Mouse (Mus musculus): ENCODE results near the gene Adcy2.

The Adcy2 gene

GRCm38 (mm10) chr13:68820858-68821579 lies 178.3 kb downstream of the Adcy2 start:
- DNase-seq = no peak

DNA sequence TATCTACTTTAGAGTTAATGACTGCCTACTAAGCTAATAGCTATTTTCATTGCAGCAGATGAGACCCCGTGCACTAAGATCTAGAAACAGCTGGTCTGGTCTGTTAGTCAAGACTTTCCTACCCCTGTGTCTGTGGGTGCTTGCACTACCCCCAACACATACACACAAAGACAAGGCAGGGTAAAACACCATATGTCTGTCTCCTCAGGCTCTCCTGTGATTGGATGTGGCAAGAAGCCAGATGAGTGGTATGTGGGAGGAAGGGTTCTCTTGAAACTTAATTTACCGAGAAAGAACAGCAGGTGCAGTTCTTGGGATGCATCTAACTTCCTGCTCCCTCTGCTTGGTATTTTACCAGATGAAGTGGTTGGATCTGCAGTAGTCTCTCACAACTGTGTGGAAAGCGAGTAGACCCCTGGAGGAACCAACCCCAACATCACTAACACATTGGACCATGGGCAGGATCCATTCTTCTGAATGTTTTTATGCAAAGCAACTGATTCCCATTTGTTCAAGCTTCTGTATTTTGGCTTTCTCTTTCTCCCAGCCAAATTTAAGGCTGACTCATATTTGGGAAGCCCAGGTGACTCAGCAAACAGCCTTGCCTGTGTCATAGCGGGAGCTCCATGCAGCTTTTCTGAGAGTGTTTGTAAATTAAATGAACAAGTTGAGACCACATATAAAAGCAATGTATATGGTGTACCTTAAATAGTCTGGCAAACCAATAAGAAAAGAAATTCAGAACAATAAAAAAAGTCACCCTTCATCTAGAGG lies 183.4 kb downstream of the Adcy2 start:
- no peak for DNase-seq

GRCm38 (mm10) chr13:68811185-68811584 lies 188.2 kb downstream of the Adcy2 start:
- DNase-seq = no peak

- DNase-seq = no peak
These were observed 199.6 kb downstream of the Adcy2 start for GRCm38 (mm10) chr13:68799777-68800176.

DNA sequence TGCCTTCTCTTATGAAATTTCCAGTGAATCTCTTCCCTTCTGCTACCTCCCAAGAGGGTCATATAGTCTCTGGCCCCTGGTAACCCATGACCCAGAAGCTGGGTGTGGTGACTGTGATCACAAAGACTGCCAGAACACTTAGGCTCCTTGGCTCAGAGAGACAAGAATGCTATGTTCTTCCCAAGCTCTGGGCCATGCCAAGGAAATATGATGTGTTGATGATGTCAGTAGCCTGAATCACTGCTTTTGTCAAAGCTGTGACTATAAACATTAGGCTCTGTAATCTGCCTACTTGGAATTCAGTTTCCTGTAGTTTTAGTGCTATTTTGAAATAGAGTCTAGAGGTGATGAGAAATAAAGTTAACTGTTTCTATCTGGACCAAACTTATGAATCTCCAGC lies 206.1 kb downstream of the Adcy2 start:
- no peak for DNase-seq

DNA sequence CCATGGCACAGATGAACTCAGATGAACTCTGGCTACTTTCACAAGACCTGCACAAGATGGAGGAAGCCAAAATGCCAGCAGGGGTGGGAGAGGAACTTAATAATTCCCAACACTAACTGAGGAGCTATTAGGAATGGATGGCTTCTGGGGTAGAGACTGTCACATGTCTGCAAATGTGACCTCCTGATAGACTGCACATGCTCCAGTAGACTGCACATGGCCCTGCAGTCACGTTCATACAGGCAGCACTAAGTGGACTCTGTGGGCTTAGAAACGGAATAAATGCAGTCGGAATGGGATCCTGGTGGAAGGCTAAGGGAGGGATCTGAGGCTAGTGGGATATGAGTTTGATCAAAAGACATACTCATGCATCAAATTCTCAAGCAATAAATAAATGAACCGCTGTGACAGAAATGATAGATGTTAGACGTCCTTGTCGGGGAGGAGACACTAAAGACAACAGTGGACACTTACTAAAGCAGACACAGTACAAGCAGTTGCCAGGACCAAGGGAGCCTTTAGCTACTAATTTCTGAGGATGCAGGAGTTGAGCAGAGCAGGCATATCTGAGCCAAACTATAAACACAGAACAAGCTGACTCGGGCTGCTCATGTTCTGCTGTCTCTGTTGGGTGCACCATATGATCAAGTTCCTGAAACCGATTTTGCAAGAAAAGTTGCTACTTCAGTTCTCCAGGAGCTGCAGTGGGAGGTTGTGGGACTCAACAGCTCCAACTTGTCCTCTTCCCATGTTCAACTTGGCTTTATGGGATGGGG lies 211.9 kb downstream of the Adcy2 start:
- DNase-seq = no peak

GRCm38 (mm10) chr13:68783096-68783495 lies 216.2 kb downstream of the Adcy2 start:
- no peak for DNase-seq

DNA sequence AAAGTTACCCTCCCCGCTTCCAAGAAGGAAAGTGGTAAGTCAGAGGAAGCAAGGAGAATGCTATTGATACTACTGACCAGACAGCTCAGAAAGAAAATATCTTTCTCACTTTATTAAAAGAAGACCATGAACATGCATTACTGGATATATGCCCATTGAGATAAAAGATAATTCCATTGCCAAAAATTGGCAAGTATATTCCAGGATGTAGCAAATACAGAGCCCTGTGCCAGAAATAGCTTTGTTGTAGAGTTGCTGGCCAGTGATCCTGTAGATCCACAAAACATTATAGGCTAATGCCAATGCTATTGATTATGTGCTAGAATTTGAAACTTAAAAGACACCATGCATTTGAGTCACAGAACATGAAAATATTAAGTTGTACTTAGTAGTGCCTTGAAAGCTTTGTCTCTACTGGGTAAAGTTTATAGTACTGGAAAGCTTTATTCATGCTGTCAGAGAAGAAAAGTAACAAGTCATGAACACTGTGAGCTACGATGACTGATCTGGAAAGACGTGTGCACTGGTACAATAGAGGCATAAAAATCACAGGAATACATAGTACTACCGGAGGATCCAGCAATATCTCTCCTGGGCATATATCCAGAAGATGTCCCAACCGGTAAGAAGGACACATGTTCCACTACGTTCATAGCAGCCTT lies 221.2 kb downstream of the Adcy2 start:
- DNase-seq = no peak

DNA sequence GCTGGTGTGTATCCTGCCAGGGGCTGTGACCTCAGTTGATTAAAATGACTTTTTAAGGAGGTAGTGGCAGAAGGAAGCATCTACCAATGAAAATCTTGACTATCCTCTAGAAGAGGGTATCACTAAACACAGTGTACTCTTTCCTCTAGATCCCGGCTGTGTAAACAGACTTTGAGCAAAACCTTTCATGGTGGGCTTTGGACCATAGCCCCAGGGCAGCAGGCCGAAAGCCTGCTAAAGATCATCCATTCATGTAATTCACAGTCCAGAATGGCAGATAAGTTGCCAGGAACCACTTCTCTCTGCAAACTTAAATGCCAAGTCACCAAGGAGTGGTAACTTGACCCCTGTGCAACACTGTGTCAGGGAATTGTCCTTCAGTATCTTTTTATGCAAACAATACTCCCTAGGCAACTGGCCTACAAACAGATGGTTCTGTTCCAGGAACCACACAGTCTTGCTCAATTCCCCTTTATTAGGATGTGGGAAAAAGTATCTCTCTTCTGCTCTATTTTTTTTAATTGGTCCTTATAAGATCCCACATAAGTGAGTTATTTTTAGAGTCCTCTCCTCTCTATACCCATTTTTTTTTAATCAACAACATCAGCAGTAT lies 225.6 kb downstream of the Adcy2 start:
- no peak for DNase-seq

DNA sequence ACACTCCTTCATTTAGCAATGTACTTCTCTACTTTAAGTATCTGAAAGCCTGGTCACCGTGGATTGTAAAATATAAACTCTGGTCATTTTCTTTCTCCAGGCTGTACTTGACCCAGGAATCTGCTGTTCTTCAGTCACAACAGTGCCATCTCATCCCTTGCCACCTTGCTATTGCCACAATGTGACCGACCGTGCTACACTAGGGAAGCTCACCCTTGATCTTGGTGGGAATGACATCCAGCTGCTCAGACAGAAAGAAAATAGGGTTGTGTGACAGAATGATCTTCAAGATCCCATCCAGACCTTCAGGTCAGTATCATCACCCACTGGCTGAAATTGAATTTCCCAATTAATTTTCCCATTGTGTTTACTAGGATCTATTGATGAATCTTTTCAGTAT lies 230.8 kb downstream of the Adcy2 start:
- no peak for DNase-seq

DNA sequence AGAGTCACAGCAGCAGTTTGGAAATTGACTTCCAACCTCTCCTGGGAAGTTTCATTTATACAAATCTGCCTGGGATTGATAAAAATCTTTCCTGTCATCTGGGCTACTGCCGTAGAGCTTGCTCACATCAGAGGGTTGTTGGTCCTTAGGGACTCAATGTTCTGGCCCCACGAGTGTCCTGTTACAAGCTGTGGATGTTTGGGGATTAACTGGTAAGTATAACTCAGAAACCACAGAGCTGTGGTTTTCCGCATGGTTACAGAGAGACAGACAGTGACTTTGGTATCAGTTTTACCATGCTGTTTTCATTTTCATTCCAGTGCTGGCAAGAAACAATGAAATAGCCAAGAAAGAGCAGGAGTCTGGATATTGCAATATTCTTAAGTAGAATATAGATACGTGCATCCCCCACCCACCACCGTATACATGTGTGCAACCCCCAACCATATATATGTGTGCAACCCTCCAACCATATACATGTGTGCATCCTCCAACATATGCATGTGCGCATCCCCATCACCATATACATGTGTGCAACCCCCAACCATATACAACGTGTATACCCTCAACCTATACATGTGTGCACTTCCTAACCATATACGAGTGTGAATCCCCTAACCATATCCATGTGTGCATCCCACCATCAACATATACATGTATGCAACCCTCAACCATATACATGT lies 233.3 kb downstream of the Adcy2 start:
- no peak for DNase-seq

GRCm38 (mm10) chr13:68764614-68765013 lies 234.7 kb downstream of the Adcy2 start:
- no peak for DNase-seq

- no peak for DNase-seq
These were observed 249.5 kb downstream of the Adcy2 start for GRCm38 (mm10) chr13:68749801-68750200.

DNA sequence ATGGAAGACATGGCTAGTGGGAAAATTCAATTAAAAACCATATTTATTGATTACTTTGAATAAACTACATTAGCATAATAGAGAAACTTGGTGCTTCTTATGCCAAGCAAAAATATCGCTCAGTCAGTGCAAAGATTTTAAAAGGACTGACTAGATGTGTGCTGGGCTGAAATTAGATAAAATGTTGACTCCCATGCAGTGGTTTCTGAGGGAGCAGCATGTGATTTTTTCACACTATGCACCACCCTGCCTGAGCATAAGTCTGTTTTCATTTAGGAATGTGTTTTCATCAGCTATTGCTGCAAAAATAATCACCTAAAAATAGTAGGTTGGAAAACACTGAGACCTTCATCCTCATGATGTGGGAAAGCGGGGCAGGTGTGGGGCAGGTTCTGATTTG lies 250.0 kb downstream of the Adcy2 start:
- DNase-seq = no peak

- no peak for DNase-seq
These were observed 253.9 kb downstream of the Adcy2 start for GRCm38 (mm10) chr13:68745426-68745825.

DNA sequence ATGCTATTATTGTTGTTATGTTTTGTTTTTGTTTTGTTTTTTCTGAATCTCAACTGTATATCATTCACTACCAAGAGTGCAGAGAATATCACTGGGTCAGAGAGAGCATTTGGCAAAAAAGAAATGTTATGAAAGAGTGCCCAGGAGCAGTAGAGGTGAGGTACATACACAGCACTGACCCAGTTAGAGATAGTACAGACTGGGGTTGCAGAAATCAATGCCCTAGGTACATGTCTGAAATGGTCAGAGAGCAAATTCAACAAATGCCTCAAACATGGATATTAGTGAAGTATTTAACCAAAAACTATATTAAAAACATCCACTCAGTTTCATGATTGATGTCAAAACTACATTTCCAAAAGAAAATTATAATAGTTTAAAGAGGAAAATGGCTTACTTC lies 286.7 kb downstream of the Adcy2 start:
- DNase-seq = no peak

DNA sequence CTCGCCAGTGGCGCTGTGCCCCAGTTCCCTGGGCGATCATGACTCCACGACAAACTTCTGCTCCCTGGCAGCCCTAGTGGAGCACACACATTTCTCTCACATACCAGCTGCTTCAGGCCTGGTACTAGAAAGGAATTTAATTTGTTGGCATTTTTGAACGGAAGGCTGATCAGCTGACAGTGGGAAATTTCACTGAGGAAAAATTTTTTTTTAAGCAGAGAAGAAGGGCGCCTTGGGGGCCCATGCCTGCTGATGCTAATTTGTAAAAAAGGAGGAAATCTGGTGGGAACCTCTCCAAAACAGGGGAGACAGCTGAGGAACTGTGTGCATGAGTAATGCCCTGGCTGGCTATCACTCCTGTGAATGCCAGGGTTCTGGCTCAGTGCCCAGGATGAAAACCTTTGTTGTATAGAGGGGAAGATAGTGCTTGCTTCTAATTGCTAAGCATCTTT lies 292.0 kb downstream of the Adcy2 start:
- peak; percentile 48 to 75 for DNase-seq

DNA sequence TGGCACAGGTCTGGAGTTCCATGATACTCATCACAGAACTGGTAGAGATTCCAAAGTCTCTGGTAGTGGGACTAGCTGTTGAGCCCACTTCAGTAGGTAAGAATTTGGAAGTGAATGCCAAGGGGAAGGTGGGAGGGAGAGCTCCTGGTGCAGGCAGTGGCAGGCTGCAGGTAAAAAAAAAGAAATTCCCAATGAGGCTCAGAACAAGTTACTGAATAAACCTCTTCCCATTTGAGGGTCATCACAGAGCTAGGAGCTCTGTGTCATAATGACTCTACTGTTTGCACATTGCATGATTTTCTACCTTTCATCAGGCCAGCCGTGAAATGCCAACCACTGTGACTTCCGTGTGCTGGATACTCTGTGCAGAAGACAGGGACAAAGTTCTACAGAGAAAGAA lies 314.4 kb downstream of the Adcy2 start:
- DNase-seq = no peak

GRCm38 (mm10) chr13:68680429-68680828 lies 318.9 kb downstream of the Adcy2 start:
- no peak for DNase-seq

DNA sequence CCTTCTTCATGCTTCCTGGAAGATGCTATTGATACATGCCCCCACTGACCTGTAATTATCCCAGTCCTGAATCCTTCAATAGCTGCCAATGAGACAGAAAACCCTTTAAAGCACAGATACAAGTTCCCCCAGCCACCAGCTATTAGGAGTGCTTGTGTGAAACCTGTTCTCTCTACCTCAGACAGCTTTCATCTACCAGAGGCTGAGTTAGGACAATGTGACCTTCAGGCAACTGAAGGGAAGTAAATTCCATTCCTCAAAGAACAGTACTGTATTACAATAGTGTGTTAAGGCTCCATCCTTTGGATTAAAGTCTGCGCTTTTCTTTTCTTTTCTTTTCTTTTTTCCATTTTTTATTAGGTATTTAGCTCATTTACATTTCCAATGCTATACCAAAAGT lies 356.6 kb downstream of the Adcy2 start:
- DNase-seq = no peak

DNA sequence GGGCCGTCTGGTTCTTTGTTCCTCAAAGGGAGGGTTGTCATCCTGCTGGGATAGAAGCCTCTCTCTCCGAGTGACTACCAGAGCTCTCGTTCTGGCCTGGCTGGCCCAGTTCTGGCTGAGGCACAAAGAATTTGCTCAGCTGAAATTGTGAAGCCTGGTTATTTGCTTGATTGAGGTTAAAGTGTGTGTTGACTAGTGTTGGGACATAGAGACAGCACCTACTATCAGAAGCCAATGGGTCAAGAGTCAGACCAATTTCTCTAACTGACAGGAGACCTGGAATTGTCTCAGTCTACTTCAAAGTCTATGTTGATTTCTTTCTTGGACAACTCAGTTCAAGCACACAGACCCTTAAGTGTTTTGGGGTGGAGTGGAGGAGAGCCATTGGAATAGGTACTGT lies 372.3 kb downstream of the Adcy2 start:
- DNase-seq = no peak

GRCm38 (mm10) chr13:68622792-68623191 lies 376.5 kb downstream of the Adcy2 start:
- peak in 1 of 2 experiments; percentile 8 for DNase-seq

All from cerebellum, postnatal 25 days (tissue).